Mouse (Mus musculus) erythroblast, embryonic 14.5 days (primary cell): ENCODE measurements around the gene Rgl1. TPM values are rescaled to one million over a fixed set of nuclear protein-coding genes. Genes with fewer than 3 reads are reported as not detected.

Experiments used
- H3K27me3 ChIP-seq: 2 replicates; pipeline ENCODE4 v1.6.1; 2012; ENCODE audit warnings: inconsistent platforms; ENCODE audit not compliant: control insufficient read depth
- H3K36me3 ChIP-seq: 2 replicates; pipeline ENCODE4 v1.6.1; 2012; ENCODE audit warnings: mild to moderate bottlenecking, inconsistent platforms; ENCODE audit not compliant: control insufficient read depth
- H3K4me1 ChIP-seq: 2 replicates; pipeline ENCODE4 v1.6.1; 2012; ENCODE audit warnings: inconsistent platforms; ENCODE audit not compliant: control insufficient read depth
- H3K4me3 ChIP-seq: replicated peaks from 2 replicates; pipeline ENCODE3; 2012; ENCODE audit warnings: moderate library complexity, mild to moderate bottlenecking, inconsistent platforms
- H3K9me3 ChIP-seq: 2 replicates; pipeline ENCODE4 v1.6.1; 2012; ENCODE audit warnings: low read length, inconsistent platforms, mixed read lengths; ENCODE audit not compliant: control insufficient read depth
- GATA1 ChIP-seq: IDR thresholded peaks from 2 replicates; pipeline ENCODE4 v1.6.1; 2012; ENCODE audit warnings: low read length, inconsistent platforms, mixed read lengths
- TAL1 ChIP-seq: IDR thresholded peaks from 3 replicates; pipeline ENCODE4 v1.6.1; 2012; ENCODE audit warnings: low read length, inconsistent platforms, mixed read lengths
- polyA plus RNA-seq: library from polyadenylated mRNA; stranded (reverse); fragments of >175 nt; gene quantifications from 2 replicates; pipeline ENCODE4 v1.2.3, GENCODE M21; 2012

Gene Rgl1
- polyA plus RNA-seq, 1 experiment, result 0.03 TPM

DNA sequence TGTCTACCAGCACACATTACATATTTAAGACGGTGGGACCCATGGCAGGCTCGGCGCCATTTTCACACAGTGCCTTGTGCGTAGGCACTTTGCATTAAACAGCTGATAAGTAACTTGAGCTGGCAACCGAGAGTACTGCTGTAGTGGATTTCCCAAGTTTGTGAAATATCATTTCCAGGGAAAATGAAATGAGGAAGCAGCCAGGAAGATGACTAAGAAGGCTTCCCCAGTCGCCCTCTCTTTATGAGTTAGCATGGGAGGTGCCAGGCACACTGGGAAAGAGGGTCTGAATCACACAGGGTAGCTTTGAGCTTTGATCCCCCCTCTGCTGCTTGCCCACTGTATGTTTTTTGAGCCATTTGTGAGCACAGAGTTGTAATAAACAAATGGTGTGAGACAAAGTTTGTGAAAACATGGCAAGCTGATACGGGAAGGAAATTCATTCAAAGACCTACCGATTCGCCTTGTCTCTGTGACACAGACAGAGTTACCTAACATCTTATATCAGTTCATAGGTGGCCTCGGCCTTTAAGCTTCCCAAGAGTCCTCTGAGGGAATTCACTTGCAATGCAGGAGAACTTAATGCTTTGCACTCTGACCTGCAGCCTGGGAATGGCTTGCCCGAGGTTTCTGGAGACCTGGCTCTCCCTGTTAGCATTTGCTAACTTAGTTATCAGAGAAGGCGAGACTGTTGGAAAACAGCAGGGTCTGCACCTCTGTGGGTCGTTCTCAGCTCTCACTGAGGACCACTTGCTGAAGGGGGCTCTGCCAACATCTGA lies 184.8 kb downstream of the Rgl1 start:
- Histone ChIP-seq H3K9me3 (no peaks in the 10 kb centered on the region), H3K4me3 (no peak overlapping the region), H3K4me1 (no peaks in the 10 kb centered on the region), H3K27me3 (peaks cover 32% of the 10 kb centered on the region), H3K36me3 (no peaks in the 10 kb centered on the region)
- TF ChIP-seq GATA1, result no peak
- no peak for TF ChIP-seq TAL1

DNA sequence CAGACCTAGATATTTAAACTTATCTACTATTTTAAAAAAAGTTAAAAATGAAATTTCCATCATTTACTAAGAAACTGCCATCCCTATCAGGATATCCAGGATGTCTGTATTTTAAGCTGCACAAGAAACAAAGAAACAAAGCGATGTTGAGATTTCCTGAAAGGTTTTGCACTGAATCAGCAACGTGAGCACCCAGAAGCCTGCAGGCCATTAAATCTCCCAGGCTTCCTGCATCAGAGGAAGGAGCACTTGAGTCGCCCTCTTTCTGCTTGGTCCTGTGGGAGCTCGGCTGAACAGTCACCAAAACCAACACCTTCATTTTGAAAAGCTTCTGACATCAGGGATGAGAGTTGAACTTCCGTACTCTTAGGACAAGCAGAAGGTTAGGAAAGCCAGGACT lies 187.2 kb downstream of the Rgl1 start:
- TF ChIP-seq GATA1, result no peak
- no peak for TF ChIP-seq TAL1
- H3K27me3 ChIP-seq, result peaks cover 12% of the 10 kb centered on the region
- H3K4me3 ChIP-seq, result no peak overlapping the region
- no peaks in the 10 kb centered on the region for H3K4me1 ChIP-seq
- no peaks in the 10 kb centered on the region for H3K9me3 ChIP-seq
- no peaks in the 10 kb centered on the region for H3K36me3 ChIP-seq

DNA sequence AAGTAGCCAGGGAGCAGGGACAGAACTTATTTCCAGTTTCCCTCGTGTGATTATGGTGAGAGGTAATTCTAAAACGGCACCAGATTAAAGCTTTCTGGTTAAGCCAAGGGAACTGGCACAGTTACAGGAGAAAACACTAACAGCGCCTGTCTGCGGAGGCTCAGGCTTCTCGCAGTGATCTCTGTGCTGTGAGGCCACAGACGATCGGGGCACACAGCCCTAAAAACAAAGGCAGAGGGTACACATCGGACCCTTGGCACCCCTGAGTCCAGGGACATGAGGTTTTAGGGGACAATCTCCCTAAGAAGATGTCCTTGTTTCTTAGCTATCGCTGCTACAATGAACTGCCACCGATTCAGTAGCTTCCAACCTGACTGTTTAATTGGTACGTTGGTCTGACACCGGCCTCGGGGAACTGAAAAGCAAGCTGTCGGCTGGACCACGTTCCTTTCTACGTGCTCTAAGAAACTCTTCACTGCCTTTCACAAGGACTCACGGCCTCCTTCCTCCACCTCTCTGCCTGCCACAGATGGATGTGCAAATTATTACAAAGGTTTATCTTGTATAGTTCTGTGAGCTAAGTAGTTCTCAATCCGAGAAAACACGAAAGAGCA lies 187.9 kb downstream of the Rgl1 start:
- H3K9me3 ChIP-seq, result no peaks in the 10 kb centered on the region
- H3K4me3 ChIP-seq, result no peak overlapping the region
- H3K36me3 ChIP-seq, result no peaks in the 10 kb centered on the region
- TF ChIP-seq GATA1 (no peak), TAL1 (no peak)
- no peaks in the 10 kb centered on the region for H3K4me1 ChIP-seq
- H3K27me3 ChIP-seq, result peaks cover 9% of the 10 kb centered on the region; the same call in 1 of the 2 replicates

DNA sequence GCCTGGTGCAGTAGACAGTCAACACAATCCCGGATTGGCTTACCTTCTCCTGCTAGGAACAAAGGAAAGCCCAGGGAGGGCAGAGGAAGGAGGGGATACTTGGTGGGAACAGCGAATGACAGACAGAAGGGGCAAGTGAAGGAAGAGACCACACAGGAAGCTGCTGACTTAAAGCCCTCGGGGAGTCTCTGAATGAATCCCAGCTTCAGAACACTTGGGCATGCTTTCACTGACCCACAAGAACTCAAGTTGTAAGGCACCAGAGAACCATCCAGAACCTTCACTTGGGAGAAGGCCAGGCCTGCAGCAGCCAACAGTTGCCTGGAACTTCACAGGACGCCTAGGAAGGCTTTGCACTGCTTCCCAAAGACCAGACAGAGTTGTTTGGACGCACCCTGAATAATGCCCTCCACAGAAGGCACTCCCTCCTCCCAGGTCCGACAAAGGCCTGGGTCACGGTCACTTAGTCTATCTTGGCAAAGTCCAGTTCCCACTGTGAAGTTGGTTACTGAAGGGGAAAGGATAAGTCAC lies 189.5 kb downstream of the Rgl1 start:
- Histone ChIP-seq H3K4me1 (no peaks in the 10 kb centered on the region), H3K9me3 (no peaks in the 10 kb centered on the region), H3K36me3 (no peaks in the 10 kb centered on the region), H3K4me3 (no peak overlapping the region), H3K27me3 (peaks cover 7% of the 10 kb centered on the region; the same call in 1 of the 2 replicates)
- no peak for TF ChIP-seq GATA1
- no peak for TF ChIP-seq TAL1

DNA sequence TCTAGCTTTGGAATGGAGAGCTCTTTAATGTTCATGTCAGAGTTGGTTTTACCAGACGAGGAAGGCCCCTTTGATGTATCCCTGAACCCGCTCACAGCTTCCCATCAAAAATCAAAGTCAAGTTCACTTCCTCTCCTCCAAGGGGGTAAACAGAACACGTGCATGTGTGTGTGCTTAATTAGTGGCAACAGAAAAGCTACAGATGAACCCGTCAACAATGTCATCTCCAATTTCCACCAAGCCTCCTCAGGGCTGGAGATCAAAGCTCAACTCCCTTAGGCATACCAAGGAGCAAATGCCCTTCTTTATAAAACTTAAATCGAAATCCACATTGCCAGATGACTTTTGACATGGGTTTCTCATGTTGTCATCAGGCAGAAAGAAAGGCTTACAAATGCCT lies 191.1 kb downstream of the Rgl1 start:
- H3K27me3 ChIP-seq, result peaks cover 5% of the 10 kb centered on the region; the same call in 1 of the 2 replicates
- no peaks in the 10 kb centered on the region; the same call in 1 of the 2 replicates for H3K36me3 ChIP-seq
- H3K9me3 ChIP-seq, result no peaks in the 10 kb centered on the region
- no peaks in the 10 kb centered on the region; the same call in 1 of the 2 replicates for H3K4me1 ChIP-seq
- no peak for TF ChIP-seq GATA1
- no peak for TF ChIP-seq TAL1
- no peak overlapping the region for H3K4me3 ChIP-seq

DNA sequence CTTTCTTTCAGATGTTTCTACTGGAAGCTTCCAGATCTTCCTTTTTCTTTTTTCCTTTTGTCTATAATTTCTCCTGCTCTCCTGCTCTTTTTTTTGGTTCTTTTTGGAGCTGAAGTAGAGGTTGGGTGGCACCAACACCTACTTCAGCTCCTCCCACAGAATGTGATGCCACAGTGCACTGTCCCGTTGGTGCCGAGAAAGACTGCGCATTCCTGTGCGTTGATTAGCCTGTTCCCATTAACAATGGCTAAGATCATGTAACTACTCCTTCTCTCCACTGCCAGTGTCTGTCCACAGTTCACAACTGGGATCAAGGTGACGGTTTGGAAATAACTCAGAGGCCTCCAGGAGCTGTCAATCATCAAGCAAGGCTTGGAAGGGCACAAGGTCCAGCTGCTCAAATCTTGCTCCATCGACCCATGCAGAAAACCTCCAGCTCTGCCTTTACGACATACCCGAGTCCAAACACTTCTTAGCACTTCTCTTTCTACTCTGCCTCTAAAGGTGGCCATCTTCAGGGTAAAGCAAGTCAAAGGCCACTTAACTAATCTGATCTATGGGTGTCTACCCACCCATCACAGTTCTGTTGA lies 192.6 kb downstream of the Rgl1 start:
- Histone ChIP-seq H3K27me3 (peaks cover 5% of the 10 kb centered on the region; the same call in 1 of the 2 replicates), H3K4me3 (no peak overlapping the region), H3K9me3 (no peaks in the 10 kb centered on the region), H3K36me3 (no peaks in the 10 kb centered on the region; the same call in 1 of the 2 replicates), H3K4me1 (no peaks in the 10 kb centered on the region; the same call in 1 of the 2 replicates)
- TF ChIP-seq TAL1, result no peak
- no peak for TF ChIP-seq GATA1

DNA sequence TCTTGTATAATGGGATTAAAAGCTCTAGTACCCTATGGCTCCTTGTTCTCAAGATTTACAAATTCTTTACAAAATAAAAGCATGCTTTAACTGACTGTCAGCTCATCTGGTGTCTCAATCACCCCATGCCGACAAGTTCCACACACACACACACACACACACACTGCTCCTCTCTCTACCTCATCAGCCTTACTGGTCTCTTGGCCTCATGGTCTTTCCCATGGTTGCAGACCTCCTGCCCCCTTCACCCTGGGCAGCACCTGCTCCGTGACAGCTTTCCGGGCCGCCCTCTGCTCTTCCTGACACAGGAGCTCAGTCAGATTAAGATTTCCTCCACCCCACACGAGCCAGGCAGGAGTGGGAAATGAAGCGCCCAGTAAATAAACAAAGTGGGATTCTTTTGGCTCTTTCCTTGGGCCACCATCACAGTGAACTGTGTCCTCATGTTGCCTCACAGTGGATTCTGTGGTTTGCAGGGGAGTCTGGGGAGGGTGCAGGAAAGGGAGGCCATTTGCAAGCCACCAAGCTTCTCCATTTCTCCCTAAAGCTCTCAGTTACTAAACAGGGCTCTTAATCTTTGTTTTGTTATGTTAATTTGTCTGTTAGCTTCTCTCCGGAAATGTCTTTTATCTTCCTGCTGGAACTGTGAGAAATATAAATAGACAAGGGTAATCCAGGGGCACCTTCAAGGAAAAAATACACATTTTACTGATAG lies 193.2 kb downstream of the Rgl1 start:
- Histone ChIP-seq H3K27me3 (peaks cover 3% of the 10 kb centered on the region; the same call in 1 of the 2 replicates), H3K36me3 (no peaks in the 10 kb centered on the region; the same call in 1 of the 2 replicates), H3K4me3 (no peak overlapping the region), H3K9me3 (no peaks in the 10 kb centered on the region), H3K4me1 (no peaks in the 10 kb centered on the region; the same call in 1 of the 2 replicates)
- TF ChIP-seq GATA1, result no peak
- TF ChIP-seq TAL1, result no peak

DNA sequence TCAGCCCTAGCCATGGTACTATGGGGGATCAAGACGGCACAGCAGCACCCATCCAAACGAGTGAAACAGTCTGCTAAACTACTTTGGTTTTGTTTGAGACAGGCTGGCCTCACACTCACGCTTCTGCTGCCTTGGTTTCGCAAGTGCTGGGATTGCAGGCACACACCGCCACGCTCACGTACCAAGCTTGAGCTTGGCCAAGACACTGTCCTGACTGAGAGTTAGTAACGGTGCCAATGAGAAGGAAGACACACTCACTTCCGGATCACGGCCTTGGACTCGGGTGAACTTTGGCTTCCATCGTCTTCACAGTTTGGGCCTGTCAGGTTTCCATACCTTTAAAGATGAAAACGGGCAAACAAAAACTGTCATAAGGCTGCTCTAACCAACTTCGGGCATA lies 194.8 kb downstream of the Rgl1 start:
- no peaks in the 10 kb centered on the region for H3K27me3 ChIP-seq
- H3K9me3 ChIP-seq, result no peaks in the 10 kb centered on the region
- H3K4me3 ChIP-seq, result no peak overlapping the region
- no peak for TF ChIP-seq TAL1
- TF ChIP-seq GATA1, result no peak
- H3K36me3 ChIP-seq, result no peaks in the 10 kb centered on the region; the same call in 1 of the 2 replicates
- H3K4me1 ChIP-seq, result no peaks in the 10 kb centered on the region; the same call in 1 of the 2 replicates
